Comparison of ENCODE assay signal across 20 mouse cellular contexts in the genomic region with DNA sequence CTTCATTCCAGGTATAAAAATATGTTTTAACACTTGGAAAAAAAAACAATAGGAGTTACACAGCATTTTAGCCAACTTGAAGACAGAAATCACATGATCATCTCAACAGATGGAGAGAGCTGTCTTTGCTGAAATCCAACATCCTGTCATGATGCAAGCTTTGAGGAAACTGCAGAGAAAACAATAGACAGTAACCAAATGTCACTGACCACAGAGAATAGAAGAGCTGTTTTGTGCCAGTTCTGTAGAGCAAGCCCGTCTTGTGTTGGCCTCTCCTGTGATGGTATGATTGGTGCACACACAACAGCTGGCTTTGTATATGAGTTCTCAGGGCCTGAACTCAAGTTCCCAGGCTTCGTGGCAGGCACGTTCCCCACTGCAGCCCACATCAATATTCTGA.
DNase-seq lines count a peak whose midpoint lies in the region; ATAC-seq lines count a peak whose summit lies in the region.
"Had no signal": no experiment of that assay in that cellular context is flagged by ENCODE, and none has a peak within 500 bp of the region (broad histone marks: within the 10 kb centered on the region; RNA-seq: fewer than 3 reads in every experiment).

No protein-coding gene starts in this region.

- DNase-seq in heart, postnatal 10 days, result peak; percentile 14 to 38
- no peak for DNase-seq in heart, postnatal 36 days
- peak; percentile 82 for DNase-seq in 416B (ENCODE audit: low read depth)
- DNase-seq in Muller cell, postnatal 12 days (ENCODE audit: inconsistent ontology term), result peak; percentile 35
- DNase-seq in gastrocnemius, adult 8-10 months (ENCODE audit: low spot score in 2 of 2), result no peak
- DNase-seq in left cerebral cortex, postnatal 25 days (ENCODE audit: low spot score in 2 of 2), result no peak
- DNase-seq: adrenal gland, postnatal 25 days; cerebellum, adult 18-20 months; cerebellum, postnatal 25 days; gastrocnemius, postnatal 14 days; heart, postnatal 4 days; kidney, adult 9 months; kidney, postnatal 36 days; liver; midbrain, embryonic 14.5 days; spleen, adult 18-20 months; thymus, postnatal 36 days had no signal

- 0 out of 2 replicates have a peak, but pooled peaks have one; percentile 33 for ATAC-seq in megakaryocyte, adult 5-6 weeks (ENCODE audit: poor library complexity, severe bottlenecking)
- ATAC-seq: CD4-positive, CD25-positive, alpha-beta regulatory T cell, adult 4 months; intestine, embryonic 15.5 days had no signal

- intact Hi-C loops in heart, postnatal 10 days (cut with DNase I), result loop anchor here (10.0 kb wide), 3 partner anchors 276 to 606 kb away; no protein-coding TSS in a partner anchor
- intact Hi-C loops in heart, postnatal 36 days (cut with DNase I), result no loop called here
- intact Hi-C loops in left cerebral cortex, postnatal 25 days (cut with DNase I), result loop anchor here (10.0 kb wide), 2 partner anchors 166 to 266 kb away; partner anchors contain the start of gene Fndc3a

Comparison
In these comparisons a context has a peak if more than half of its experiments do, and no peak if none do; other contexts are left out.
1. DNase-seq: peak in heart, postnatal 10 days (2 of 2), 416B (single experiment) and Muller cell, postnatal 12 days (single experiment); none in heart, postnatal 36 days (0 of 2), gastrocnemius, adult 8-10 months (0 of 2) and left cerebral cortex, postnatal 25 days (0 of 2).